Mouse (Mus musculus) regulatory T cell (primary cell): ENCODE results near the gene Tspan9.

ENCODE experiments used
- in situ Hi-C: fragments of 300-600 bp; cut with MboI, MseI; formaldehyde crosslinking; loops from one replicate; pipeline ENCODE4 v1.15.1; 2025; ENCODE audit warnings: high pct_unique_total_duplicates

Tspan9 gene

DNA sequence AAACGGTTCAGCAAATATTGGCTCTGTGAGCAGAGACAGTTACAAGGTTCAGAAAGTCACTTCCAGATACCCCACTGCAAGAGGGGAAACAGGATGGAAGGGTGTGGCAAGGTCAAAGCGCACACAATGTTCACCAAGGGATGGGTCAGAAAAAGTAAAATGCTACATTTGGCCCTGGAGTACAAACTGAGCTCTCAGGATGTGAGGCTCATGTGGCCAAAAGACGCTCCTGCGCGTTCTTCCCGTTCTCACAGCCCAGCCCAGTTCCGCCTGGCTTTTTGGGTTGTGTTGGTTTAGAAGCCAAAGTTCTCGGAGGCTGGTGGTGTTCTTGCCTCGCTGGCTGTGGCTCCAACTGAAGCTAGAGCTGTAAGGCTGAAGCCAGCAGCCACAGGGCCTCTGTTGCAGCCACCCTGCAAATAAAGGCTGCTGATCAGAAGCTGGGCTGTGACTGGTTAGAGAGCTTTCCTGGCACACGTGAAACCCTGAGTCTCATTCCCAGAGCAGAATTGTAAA is 9.7 kb downstream of the Tspan9 start:
- in situ Hi-C loops: no loop called here

- in situ Hi-C loops: no loop called here
Observed at GRCm38 (mm10) chr6:128132581-128132980, 10.8 kb downstream of the Tspan9 start.

GRCm38 (mm10) chr6:128131390-128131789 is 12.0 kb downstream of the Tspan9 start:
- in situ Hi-C loops: no loop called here

- in situ Hi-C loops: no loop called here
Observed at GRCm38 (mm10) chr6:128130686-128131085, 12.7 kb downstream of the Tspan9 start.

GRCm38 (mm10) chr6:128129382-128129781 is 14.0 kb downstream of the Tspan9 start:
- in situ Hi-C loops: no loop called here

- in situ Hi-C loops: no loop called here
Observed at GRCm38 (mm10) chr6:128127312-128127711, 16.1 kb downstream of the Tspan9 start.

DNA sequence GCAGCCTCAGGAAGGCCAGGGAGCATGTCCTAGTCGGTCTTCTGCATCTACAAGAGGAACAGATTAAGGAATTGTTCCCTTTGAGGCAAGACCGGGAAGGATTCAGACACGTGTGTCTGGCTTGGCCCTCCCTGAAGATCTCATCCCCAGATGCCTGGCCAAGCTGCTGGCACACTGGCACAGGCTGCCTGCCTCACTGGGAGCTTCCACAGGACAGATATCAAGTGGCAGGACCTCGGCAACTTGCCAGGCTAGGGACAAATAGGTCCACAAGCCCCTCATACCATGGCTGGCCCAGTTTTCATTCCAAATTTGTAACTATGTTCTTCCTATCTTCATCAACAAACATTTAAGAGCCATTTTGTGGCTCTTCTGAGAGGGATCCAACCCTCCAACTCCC is 16.5 kb downstream of the Tspan9 start:
- in situ Hi-C loops: no loop called here

DNA sequence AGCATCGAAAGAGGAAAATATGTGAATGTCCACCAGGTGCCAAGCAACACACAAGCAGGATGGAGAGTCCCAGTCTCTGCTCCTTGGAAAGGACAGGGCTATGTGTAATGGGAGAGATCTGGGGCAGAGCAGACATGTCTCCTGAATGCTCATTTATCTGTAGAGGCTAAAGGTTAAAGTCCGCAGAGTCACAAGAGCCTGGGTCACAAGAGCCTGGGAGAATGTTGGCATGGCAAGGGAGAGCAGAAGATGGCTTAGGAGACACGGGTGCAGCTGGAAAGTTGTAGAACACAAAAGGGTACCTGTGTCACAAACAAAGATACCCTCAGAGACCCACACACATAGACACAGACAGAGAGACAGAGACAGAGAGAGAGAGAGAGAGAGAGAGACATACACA is 17.9 kb downstream of the Tspan9 start:
- in situ Hi-C loops: no loop called here

GRCm38 (mm10) chr6:128124222-128124971 is 19.0 kb downstream of the Tspan9 start:
- in situ Hi-C loops: no loop called here

DNA sequence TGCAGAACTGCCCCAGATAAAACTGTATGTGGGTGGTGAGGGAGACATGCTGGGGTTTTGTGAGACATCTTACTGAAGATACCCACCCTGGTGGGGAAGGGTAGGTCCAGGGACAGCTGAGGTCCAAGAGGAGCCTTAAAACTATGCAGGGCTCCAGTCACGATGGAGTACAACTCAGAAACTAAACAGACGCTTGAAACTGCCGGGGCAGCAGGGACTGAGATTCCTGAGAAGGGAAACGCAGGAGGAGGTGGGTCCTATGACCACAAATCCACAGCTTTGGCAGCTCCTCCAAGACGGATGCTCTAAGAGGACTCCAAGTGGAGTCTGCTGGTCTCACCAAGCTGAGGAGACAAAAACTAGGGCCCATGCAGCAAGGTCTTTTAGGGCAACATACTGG is 21.3 kb downstream of the Tspan9 start:
- in situ Hi-C loops: no loop called here

GRCm38 (mm10) chr6:128121691-128122090 is 21.7 kb downstream of the Tspan9 start:
- in situ Hi-C loops: no loop called here

- in situ Hi-C loops: no loop called here
Observed at GRCm38 (mm10) chr6:128120806-128121205, 22.6 kb downstream of the Tspan9 start.

DNA sequence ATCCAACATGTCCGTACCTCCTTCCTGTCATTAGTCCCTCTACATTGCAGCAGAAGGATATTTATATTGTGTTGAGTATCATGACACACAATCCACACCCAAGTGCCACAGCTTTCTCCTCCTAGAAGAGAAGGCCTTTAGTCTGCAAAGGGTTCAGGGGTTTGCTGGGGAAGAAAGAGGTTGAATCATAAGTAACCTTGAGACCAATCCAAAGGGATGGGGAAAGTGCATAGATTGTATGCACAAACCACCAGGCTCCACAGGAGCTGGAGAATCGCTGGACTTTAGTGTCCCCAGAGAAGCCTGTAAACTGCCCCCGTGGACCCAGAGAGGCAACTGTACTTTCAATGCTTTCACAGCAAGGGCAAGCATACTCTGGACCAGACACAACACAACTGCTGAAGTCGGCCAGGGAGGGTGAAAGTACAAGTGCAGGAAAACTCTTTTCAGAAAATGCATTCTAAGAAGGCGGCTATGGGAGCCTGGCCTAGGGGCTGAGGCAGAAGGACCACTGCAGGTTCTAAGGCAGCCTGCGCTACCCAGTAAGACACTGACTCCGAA is 24.6 kb downstream of the Tspan9 start:
- in situ Hi-C loops: no loop called here

- in situ Hi-C loops: no loop called here
Observed at GRCm38 (mm10) chr6:128116836-128117542, 26.4 kb downstream of the Tspan9 start.

DNA sequence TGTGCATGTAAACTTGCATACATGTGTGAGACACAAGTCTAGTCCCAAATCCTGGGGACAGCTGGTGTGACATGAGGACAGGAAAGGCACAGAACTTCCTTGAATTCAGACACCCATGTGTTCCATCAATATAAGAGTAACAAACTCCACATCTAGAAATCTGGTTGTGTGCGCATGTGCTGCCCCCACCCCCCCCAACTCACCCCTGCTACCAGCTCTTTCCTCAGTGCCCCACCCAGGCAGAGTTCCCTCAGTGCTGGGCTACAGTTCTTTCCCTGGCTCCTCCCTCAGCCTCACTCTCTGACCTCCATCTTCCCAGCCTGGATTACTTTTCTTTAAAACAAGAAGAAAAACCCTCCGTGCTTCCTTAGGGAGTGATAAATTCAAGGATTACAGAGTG is 27.1 kb downstream of the Tspan9 start:
- in situ Hi-C loops: no loop called here

DNA sequence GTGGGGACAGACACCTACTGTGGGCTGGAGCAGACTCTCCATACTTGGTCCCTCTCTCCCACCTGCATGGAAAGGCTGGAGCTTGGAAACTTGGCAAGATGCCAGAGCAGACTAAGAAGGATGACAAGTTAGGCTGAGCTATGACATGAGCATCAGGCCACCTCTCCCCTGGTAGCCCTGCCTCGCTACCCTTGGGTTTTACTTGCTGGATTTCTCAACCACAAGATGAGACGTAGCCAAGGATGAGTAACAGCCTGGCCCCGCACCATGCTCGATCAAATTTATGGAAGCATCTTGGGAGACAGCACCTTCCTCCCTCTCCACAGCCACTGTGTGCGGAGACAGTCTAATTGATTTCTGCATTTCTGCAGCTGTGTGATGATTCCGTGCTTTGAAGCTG is 28.3 kb downstream of the Tspan9 start:
- in situ Hi-C loops: no loop called here

DNA sequence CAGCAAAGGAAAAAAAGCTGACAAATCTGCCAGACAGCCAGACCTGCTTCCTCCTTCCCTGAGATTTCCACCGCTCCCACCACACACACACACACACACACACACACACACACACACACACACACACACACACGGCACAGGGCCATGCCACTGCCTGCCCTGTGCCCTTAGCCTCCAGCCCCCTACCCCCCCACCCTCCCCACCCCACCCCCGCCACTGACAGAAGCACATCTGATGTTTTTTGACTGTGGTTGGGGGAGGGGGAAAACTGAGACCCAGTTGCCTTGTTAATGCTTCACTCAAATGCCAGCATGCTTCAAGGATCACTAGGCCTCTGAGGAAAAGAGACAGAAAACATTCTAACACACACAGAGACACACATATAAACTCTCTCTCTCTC is 30.8 kb downstream of the Tspan9 start:
- in situ Hi-C loops: no loop called here

- in situ Hi-C loops: no loop called here
Observed at GRCm38 (mm10) chr6:128111784-128112183, 31.6 kb downstream of the Tspan9 start.

GRCm38 (mm10) chr6:128108324-128109035 is 34.9 kb downstream of the Tspan9 start:
- in situ Hi-C loops: no loop called here

DNA sequence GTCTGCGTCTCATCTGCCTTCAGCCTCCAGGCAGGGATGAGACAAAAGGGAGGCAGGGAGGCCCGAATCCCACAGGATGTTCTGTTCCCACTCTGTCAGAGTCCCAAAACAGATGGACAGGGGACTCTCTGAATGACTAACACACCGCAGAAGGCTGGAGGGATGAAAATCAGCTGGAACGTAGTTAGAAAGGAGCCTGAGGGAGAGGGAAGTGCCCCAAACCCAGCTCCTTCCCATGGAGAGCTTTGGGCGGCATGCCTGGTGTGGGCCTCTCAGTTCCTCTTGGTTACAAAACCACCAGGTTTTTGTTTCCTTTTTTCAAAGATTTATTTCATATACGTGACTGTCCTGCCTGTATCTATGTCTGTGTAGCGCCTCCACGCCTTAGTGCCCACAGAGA is 35.7 kb downstream of the Tspan9 start:
- in situ Hi-C loops: no loop called here

DNA sequence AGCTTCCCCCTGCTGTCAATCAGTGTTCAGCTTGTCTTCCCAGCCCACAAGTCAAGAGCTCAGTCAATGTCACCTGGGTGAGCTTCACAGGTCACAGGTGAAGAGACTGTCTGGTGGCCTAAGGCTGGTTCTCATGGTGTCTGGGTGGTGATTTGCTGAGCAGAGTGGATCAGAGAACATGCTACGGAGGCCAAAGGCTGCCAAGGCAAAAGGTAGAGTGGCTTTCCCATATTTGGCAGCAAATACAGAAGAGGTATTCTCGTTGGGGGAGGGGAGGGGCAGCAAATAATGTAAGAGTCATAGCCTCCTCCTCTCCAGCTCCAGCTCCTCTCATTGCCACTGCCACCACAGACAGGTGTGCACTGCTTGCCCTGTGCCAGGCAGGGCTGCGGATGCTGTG is 37.2 kb downstream of the Tspan9 start:
- in situ Hi-C loops: no loop called here

DNA sequence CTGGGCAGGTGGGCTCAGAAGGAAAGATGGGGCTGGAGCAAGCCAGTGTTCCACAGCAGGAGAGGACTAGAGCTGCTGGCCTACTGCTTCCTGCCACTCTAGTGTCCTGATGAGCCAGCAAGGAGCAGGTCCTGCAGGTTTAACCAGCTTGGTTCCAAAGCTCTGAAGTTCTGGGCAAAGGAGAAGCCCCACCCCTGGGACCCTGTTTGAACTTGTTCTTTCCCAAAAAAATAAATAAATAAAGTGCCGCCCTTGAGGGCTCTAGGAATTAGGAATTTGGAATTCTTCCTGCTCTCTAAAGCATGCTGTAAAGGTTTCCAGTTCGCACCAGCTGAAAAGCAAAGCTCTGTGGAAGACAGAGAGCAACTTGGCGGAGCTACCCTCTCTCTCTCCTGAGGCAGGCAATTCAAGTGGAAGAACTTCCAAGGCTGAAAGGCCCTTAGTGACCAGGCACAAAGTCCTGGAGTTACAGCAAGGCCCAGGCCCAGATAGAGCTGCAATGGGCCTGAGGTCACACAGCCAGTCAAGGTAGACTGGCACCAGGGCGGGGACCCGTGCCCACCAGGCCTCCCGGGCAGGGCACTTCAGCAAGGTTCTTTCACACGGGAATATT is 38.6 kb downstream of the Tspan9 start:
- in situ Hi-C loops: no loop called here
